Mouse (Mus musculus): ENCODE results near the gene Lingo3. TPM values are rescaled to one million over a fixed set of nuclear protein-coding genes. Genes with fewer than 3 reads are reported as not detected.
"Not testable (repeated sequence)": the region's sequence is repeated elsewhere in the genome, so short reads cannot be mapped to it uniquely, and the experiment has no call there.

The Lingo3 gene
- polyA plus RNA-seq, 1 experiment from 2014 or later, result 1.9 TPM

- not testable (repeated sequence) for H3K4me1 ChIP-seq; H3K9ac ChIP-seq; H3K27ac ChIP-seq; H3K4me2 ChIP-seq; ATAC-seq (ENCODE audit: insufficient number of reproducible peaks, insufficient read depth, low FRiP score, low TSS enrichment, low read depth); H3K27me3 ChIP-seq; H3K9me3 ChIP-seq; H3K4me3 ChIP-seq; H3K36me3 ChIP-seq
- WGBS, result 82% methylated on average over 7 of the region's 7 CpGs
Observed at GRCm38 (mm10) chr10:80817955-80818354, 25.9 kb downstream of the Lingo3 start.

- no peak overlapping the region for H3K4me3 ChIP-seq
- no peak overlapping the region for H3K27ac ChIP-seq
- no peak overlapping the region for H3K4me2 ChIP-seq
- no peaks in the 10 kb centered on the region for H3K9me3 ChIP-seq
- no peaks in the 10 kb centered on the region for H3K36me3 ChIP-seq
- H3K9ac ChIP-seq, result no peak overlapping the region
- no peak for ATAC-seq (ENCODE audit: insufficient number of reproducible peaks, insufficient read depth, low FRiP score, low TSS enrichment, low read depth)
- WGBS, result 76% methylated on average over 2 of the region's 2 CpGs
- no peaks in the 10 kb centered on the region for H3K4me1 ChIP-seq
- no peaks in the 10 kb centered on the region for H3K27me3 ChIP-seq
Observed at GRCm38 (mm10) chr10:80817164-80817563, 26.7 kb downstream of the Lingo3 start.

GRCm38 (mm10) chr10:80816303-80816702 lies 27.5 kb downstream of the Lingo3 start:
- H3K4me2 ChIP-seq; ATAC-seq (ENCODE audit: insufficient number of reproducible peaks, insufficient read depth, low FRiP score, low TSS enrichment, low read depth); H3K36me3 ChIP-seq; H3K4me3 ChIP-seq; H3K9me3 ChIP-seq; H3K9ac ChIP-seq; H3K4me1 ChIP-seq; H3K27me3 ChIP-seq; H3K27ac ChIP-seq: not testable (repeated sequence)
- 79% methylated on average over 3 of the region's 3 CpGs for WGBS

- no peak overlapping the region for H3K9ac ChIP-seq
- no peak overlapping the region for H3K4me2 ChIP-seq
- no peak for ATAC-seq (ENCODE audit: insufficient number of reproducible peaks, insufficient read depth, low FRiP score, low TSS enrichment, low read depth)
Observed at GRCm38 (mm10) chr10:80814800-80815199, 29.0 kb downstream of the Lingo3 start.

GRCm38 (mm10) chr10:80813366-80813765 lies 30.5 kb downstream of the Lingo3 start, which contains the start of gene Jsrp1:
TSS of gene Jsrp1 (minus strand) at chr10:80813498.
- H3K4me1 ChIP-seq, result peaks cover 17% of the 10 kb centered on the region
- peaks cover 30% of the 10 kb centered on the region for H3K27me3 ChIP-seq
- H3K9me3 ChIP-seq, result no peaks in the 10 kb centered on the region
- no peaks in the 10 kb centered on the region for H3K36me3 ChIP-seq
- peak within 1 kb of the TSS; percentile 54 for H3K9ac ChIP-seq
- H3K4me2 ChIP-seq, result no peak within 1 kb of the TSS
- H3K27ac ChIP-seq, result no peak within 1 kb of the TSS
- WGBS, result 70% methylated on average over 4 of the region's 4 CpGs
- ATAC-seq (ENCODE audit: insufficient number of reproducible peaks, insufficient read depth, low FRiP score, low TSS enrichment, low read depth), result no peak
- H3K4me3 ChIP-seq, result no peak within 1 kb of the TSS

More at GRCm38 (mm10) chr10:80814800-80815199, 29.0 kb downstream of the Lingo3 start:
- Histone ChIP-seq H3K27me3 (peaks cover 15% of the 10 kb centered on the region), H3K4me3 (no peak overlapping the region), H3K9me3 (no peaks in the 10 kb centered on the region), H3K36me3 (no peaks in the 10 kb centered on the region), H3K27ac (no peak overlapping the region), H3K4me1 (peaks cover 6% of the 10 kb centered on the region)
- 65% methylated on average over 7 of the region's 7 CpGs for WGBS

- H3K36me3 ChIP-seq, result no peaks in the 10 kb centered on the region
- H3K9me3 ChIP-seq, result no peaks in the 10 kb centered on the region
- no peak overlapping the region for H3K4me2 ChIP-seq
- peak overlapping the region; percentile 54 for H3K9ac ChIP-seq
- 58% methylated on average over 5 of the region's 5 CpGs for WGBS
- H3K4me3 ChIP-seq, result no peak overlapping the region
- H3K4me1 ChIP-seq, result peaks cover 26% of the 10 kb centered on the region
- no peak overlapping the region for H3K27ac ChIP-seq
- peaks cover 36% of the 10 kb centered on the region for H3K27me3 ChIP-seq
- no peak for ATAC-seq (ENCODE audit: insufficient number of reproducible peaks, insufficient read depth, low FRiP score, low TSS enrichment, low read depth)
Observed at GRCm38 (mm10) chr10:80812391-80813041, 31.3 kb downstream of the Lingo3 start.

GRCm38 (mm10) chr10:80810084-80810483 lies 33.8 kb downstream of the Lingo3 start:
- Histone ChIP-seq H3K9me3 (no peaks in the 10 kb centered on the region), H3K36me3 (peaks cover 4% of the 10 kb centered on the region), H3K27me3 (peaks cover 46% of the 10 kb centered on the region), H3K27ac (no peak overlapping the region), H3K4me1 (peaks cover 42% of the 10 kb centered on the region), H3K4me2 (peak overlapping the region; percentile 38), H3K4me3 (peak overlapping the region; percentile 7; the same call in 1 of the 2 replicates), H3K9ac (peak overlapping the region; percentile 40)
- ATAC-seq (ENCODE audit: insufficient number of reproducible peaks, insufficient read depth, low FRiP score, low TSS enrichment, low read depth), result no peak
- 4% methylated on average over 20 of the region's 20 CpGs for WGBS

GRCm38 (mm10) chr10:80808985-80809632 lies 34.7 kb downstream of the Lingo3 start:
- no peak for ATAC-seq (ENCODE audit: insufficient number of reproducible peaks, insufficient read depth, low FRiP score, low TSS enrichment, low read depth)

GRCm38 (mm10) chr10:80808099-80808984 lies 35.5 kb downstream of the Lingo3 start:
- Histone ChIP-seq H3K27me3 (peaks cover 46% of the 10 kb centered on the region), H3K27ac (no peak overlapping the region), H3K4me2 (peak overlapping the region; percentile 94), H3K4me1 (peaks cover 42% of the 10 kb centered on the region), H3K36me3 (peaks cover 22% of the 10 kb centered on the region), H3K4me3 (peak overlapping the region; percentile 51), H3K9ac (peak overlapping the region; percentile 54), H3K9me3 (no peaks in the 10 kb centered on the region)
- ATAC-seq (ENCODE audit: insufficient number of reproducible peaks, insufficient read depth, low FRiP score, low TSS enrichment, low read depth), result no peak
- WGBS, result 15% methylated on average over 40 of the region's 40 CpGs

More at GRCm38 (mm10) chr10:80808985-80809632, 34.7 kb downstream of the Lingo3 start:
- 6% methylated on average over 18 of the region's 18 CpGs for WGBS
- H3K4me1 ChIP-seq, result peaks cover 42% of the 10 kb centered on the region
- peak overlapping the region; percentile 54 for H3K9ac ChIP-seq
- H3K4me2 ChIP-seq, result peak overlapping the region; percentile 39
- H3K36me3 ChIP-seq, result peaks cover 14% of the 10 kb centered on the region
- H3K27ac ChIP-seq, result no peak overlapping the region
- H3K9me3 ChIP-seq, result no peaks in the 10 kb centered on the region
- H3K4me3 ChIP-seq, result peak overlapping the region; percentile 51
- peaks cover 46% of the 10 kb centered on the region for H3K27me3 ChIP-seq

GRCm38 (mm10) chr10:80807057-80807627 lies 36.7 kb downstream of the Lingo3 start:
- H3K9me3 ChIP-seq, result no peaks in the 10 kb centered on the region
- H3K36me3 ChIP-seq, result peaks cover 34% of the 10 kb centered on the region
- under 1% methylated on average over 58 of the region's 58 CpGs for WGBS
- ATAC-seq (ENCODE audit: insufficient number of reproducible peaks, insufficient read depth, low FRiP score, low TSS enrichment, low read depth), result peak; percentile 21
- H3K4me1 ChIP-seq, result peaks cover 42% of the 10 kb centered on the region
- peak overlapping the region; percentile 51 for H3K4me3 ChIP-seq
- peak overlapping the region; percentile 94 for H3K4me2 ChIP-seq
- H3K27me3 ChIP-seq, result peaks cover 46% of the 10 kb centered on the region
- peak overlapping the region; percentile 79 for H3K9ac ChIP-seq
- H3K27ac ChIP-seq, result peak overlapping the region; percentile 88

Data from embryonic facial prominence, embryonic 13.5 days (tissue).